Mouse (Mus musculus) olfactory bulb, adult 2 months (tissue): ENCODE measurements around the gene Zfp467.

Experiments
- CTCF ChIP-seq: fragments of 200-500 bp; IDR thresholded peaks from 2 replicates; pipeline ENCODE4 v1.5.1; 2012; ENCODE audit warnings: low read depth, mild to moderate bottlenecking, low read length, moderate library complexity; ENCODE audit not compliant: insufficient read depth
- POLR2A ChIP-seq: fragments of 200-500 bp; IDR thresholded peaks from 2 replicates; pipeline ENCODE4 v1.6.1; 2012; ENCODE audit warnings: mild to moderate bottlenecking, low read depth, low read length, moderate library complexity; ENCODE audit not compliant: insufficient read depth

GRCm38 (mm10) chr6:48413081-48413480, 32.5 kb downstream of the Zfp467 start:
- TF ChIP-seq POLR2A (no peak), CTCF (no peak)
